Mouse (Mus musculus) adrenal gland, postnatal 25 days (tissue): Measurements from ENCODE around the gene Rps17. TPM values are rescaled to one million over a fixed set of nuclear protein-coding genes. Genes with fewer than 3 reads are reported as not detected.

Experiments
- DNase-seq: peaks from one replicate; pipeline ENCODE4 v3.0.0; 2021; ENCODE audit warnings: mixed read lengths
- long read RNA-seq: library from polyadenylated mRNA; stranded (forward); transcript quantifications from one replicate; pipeline ENCODE4 v2.0.0, GENCODE M21; 2021
- total RNA-seq: library from RNA; stranded (reverse); gene quantifications from 2 replicates; pipeline ENCODE4 v1.2.3, GENCODE M21; 2021

Rps17 gene
- total RNA-seq: 1,081 and 1,170 TPM in 2 replicates
- long read RNA-seq, transcript Rps17-201 (5 exons, 494 nt): major isoform, 153 of 184 reads
- long read RNA-seq, transcript Rps17-203 (4 exons, 660 nt): minor isoform, 26 of 184 reads
- long read RNA-seq, partial matches to known transcripts: 2 of 184 reads
- long read RNA-seq, other reads (novel, unspliced or antisense): 1 of 184 reads

- peak; percentile 97 for DNase-seq
These were observed at the start of gene Rps17 for GRCm38 (mm10) chr7:81344544-81345446. TSS of gene Rps17 (minus strand) at chr7:81345254.

DNA sequence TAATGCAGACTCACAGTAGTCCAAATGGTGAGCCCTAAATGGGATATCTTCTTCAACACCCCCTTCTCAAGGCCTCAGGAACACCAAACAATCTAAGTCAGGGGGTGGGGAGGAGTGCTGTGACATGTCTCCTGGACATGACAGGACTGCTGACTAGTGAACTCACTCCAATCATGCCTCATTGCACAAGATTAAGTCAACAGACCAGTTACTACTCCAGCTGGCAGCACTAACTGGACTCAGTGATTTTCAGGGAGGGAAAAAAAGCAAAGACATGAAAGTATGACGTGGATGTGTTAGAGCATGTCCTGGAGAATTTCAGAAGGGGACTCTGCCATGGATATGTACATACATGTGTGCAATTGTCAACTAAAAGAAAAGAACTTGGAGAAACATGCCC is 34.3 kb upstream of the Rps17 start:
- DNase-seq: no peak

DNA sequence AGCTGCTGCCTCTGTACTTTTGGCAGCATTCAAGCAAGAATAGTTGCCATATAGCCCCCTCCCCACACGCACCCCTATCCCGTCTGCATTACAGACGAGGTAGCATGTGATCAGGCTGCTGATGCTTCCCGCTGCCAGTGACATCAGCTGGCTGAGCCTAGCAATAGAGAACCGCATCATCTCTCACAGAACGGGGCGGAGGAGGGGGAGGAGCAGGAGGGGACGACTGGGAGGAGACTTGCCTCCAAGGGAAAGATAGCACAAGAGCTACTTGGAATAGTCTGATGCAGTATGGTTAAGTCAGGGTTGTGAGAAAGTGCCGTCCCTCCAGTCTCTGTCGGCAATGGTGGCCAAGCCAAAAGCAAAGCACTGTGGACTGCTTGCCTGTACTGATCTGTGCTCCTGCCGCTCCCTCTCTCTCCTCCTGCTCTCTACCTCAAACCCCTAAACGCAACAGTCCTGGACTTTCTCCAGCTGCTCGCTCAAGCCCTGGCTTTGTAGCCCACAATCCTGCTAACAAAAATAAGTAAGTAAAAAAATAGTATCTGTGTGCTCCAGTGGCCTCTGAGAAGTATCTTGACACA is 27.4 kb upstream of the Rps17 start:
- DNase-seq: peak; percentile 57

GRCm38 (mm10) chr7:81371811-81372210 is 26.8 kb upstream of the Rps17 start:
- no peak for DNase-seq

- DNase-seq: no peak
These were observed 24.7 kb upstream of the Rps17 start for GRCm38 (mm10) chr7:81369724-81370123.

DNA sequence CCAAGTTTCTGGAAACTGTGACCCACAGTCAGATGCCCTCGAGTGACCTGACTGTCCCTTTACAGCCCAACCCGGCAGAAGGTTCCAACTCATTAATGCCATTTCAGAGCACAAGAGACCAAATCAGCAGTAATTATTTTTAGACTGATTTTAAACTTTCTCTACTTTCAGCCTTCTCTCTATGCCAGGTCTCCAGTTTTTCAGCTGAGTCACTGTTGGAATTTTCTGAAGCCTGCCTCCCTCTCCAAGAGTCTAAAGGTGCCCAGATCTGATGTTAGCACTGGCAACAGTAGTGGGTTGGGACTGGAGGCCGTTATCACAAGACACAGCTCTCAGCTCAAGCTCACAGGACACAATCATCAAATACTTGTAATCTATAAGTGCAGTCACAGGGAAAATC is 22.9 kb upstream of the Rps17 start:
- DNase-seq: no peak

- no peak for DNase-seq
These were observed 11.9 kb upstream of the Rps17 start for GRCm38 (mm10) chr7:81356975-81357374.

DNA sequence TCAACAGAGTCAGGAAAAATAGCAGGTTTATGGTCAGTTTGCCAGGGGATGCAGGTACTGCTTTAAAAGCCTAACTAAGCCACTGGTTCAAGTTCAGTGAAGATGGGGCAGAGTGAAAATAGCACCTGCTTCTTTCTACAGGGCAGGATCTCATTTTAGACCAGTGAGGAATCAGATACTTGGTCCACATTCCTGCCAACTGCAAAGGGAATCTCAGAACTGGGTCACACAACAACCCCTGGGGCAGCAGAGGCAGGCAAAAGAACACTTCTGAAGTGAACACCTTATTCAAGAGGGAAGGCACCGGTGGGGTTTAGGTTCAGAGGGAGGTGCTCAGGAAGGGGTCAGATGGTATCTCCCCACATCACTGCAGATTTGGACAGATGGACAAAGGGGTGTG is 11.3 kb upstream of the Rps17 start:
- no peak for DNase-seq

GRCm38 (mm10) chr7:81355746-81356145 is 10.7 kb upstream of the Rps17 start:
- no peak for DNase-seq

GRCm38 (mm10) chr7:81351826-81352225 is 6.8 kb upstream of the Rps17 start:
- no peak for DNase-seq

- DNase-seq: no peak
These were observed 3.2 kb upstream of the Rps17 start for GRCm38 (mm10) chr7:81348206-81348605.

GRCm38 (mm10) chr7:81345447-81346170 is 555 bp upstream of the Rps17 start:
- no peak for DNase-seq

GRCm38 (mm10) chr7:81343831-81344230 is 1.2 kb downstream of the Rps17 start:
- DNase-seq: no peak

GRCm38 (mm10) chr7:81343316-81343715 is 1.7 kb downstream of the Rps17 start:
- no peak for DNase-seq

DNA sequence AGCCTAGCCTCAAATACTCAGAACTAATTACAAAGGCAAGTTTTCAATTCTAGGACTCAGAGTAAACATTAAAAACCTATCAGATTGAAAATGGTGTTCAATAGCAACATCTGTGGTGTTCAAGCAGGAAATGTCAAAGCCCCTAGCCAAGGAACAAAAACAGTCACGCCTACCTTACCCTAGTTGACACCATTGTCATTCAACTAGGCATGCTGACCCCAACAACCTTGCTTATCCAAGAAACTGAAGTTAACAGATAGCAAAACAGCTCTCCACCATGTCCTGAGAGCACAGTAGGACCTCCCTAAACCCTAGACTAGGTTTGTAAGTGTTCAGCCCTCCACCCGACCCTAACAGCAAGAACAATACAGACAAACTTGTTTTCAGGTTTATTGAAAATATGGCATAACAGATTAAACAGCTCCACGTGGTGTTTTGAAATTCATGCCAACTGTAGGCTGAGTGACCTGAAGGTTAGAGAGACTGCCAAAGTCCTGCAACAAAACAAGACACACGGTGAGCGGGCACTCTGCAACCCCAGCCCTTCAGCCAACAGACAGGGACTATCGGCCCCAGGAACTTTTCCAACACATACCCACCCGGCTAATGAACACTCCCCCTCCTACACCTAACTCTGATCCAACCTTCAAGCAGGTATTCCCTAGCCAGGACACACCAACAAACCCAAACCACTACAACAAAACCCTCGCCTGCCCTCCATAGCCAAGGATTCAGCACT is 2.5 kb downstream of the Rps17 start:
- no peak for DNase-seq

DNA sequence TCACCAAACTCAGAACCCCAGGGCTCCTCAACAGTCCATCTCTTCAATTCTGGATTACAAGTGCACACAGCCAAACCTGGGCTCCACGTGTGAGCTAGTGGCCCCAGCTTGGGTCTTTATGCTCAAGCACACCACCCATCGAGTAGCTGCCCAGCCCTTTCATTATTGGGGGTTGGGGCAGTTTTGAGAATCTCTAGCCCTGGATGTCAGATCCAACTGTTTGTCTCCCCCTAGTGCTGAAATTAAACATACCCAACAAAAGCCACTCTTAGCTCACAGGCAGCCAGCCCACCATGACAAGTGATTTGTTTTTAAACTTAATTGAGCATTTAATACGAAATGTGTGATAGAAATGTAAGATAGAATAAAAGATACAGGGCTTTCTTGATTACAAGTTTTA is 3.5 kb downstream of the Rps17 start:
- DNase-seq: no peak

GRCm38 (mm10) chr7:81339783-81340182 is 5.3 kb downstream of the Rps17 start:
- DNase-seq: peak; percentile 48

DNA sequence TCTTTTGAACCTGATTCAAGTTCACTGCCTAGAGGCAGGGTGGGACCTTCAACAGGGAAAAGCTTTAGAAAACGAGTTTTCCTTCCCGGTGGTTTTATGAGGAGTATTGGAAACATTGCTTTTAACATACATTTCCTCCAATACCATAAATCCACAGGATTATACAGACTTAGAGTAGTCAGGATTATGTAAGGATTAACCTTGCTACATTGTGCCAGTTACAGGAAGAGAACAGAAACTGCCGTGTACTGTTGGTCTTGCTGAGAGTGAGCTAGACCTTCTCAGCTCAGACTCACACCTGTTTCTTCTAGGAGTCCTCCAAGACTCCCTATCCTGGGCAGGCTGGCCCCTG is 6.6 kb downstream of the Rps17 start:
- no peak for DNase-seq

DNA sequence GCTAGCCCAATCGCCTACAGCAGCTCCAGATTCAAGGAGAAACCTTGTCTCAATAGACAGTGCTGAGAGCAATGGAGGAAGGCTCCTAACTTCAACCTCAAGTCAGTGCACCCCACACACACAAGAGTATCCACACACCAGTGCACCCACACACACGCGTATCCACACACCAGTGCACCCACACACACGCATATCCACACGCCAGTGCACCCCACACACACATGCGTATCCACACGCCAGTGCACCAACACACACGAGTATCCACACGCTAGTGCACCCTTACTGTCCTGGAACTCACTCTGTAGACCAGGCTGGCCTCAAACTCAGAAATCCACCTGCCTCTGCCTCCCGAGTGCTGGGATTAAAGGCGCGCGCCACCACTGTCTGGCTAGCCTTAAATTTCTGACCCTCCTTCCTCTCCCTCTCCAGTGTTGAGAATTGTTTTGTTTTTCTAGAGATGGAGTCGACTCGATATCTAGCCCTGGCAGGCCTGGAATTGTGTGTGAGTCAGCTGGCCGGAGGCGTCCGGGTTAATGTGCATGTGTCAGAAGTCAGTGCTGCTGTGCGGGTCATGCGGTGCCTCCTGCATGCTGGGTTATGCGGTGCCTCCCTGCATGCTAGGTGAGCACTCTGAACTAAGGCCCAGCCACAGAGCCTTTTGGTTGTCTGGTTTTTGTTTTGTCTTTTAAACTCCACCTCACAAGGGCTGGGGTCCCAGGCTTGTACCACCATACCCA is 7.1 kb downstream of the Rps17 start:
- peak; percentile 40 for DNase-seq

DNA sequence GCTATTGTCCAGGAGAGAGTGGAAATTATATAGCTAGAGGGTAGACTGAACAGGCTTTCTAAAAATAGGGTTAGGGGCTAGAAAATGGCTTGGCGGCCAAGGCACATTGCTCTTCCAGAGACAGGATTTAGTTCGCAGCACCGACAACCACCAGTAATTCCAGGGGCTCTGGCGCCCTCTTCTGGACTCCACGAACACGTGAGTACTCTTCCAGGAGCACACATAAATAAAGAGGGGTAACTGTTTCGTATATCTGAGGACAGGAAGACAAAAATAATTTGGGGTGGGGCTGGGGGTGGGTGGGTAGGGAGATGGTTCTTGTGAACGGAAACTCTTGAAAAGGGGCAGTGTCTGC is 8.6 kb downstream of the Rps17 start:
- peak; percentile 54 for DNase-seq

GRCm38 (mm10) chr7:81335705-81336431 is 9.2 kb downstream of the Rps17 start:
- peak; percentile 35 for DNase-seq
